Mouse (Mus musculus): Measurements from ENCODE around the gene Gmip. TPM values are rescaled to one million over a fixed set of nuclear protein-coding genes. Genes with fewer than 3 reads are reported as not detected.
A peak's percentile ranks its signal among the peaks of the same experiment; 100 is the strongest.

Gene Gmip
- polyA plus RNA-seq, 1 experiment from 2014 or later, result 31.5 TPM

GRCm38 (mm10) chr8:69847167-69848065 is 38.9 kb downstream of the Gmip start:
- Histone ChIP-seq H3K4me1 (replicated peaks) (no peaks in the 10 kb centered on the region), H3K9me3 (no peaks in the 10 kb centered on the region), H3K9ac (no peak overlapping the region), H3K36me3 (peaks cover 21% of the 10 kb centered on the region), H3K27me3 (no peaks in the 10 kb centered on the region), H3K4me3 (no peak overlapping the region), H3K27ac (no peak overlapping the region), H3K4me2 (no peak overlapping the region)
- no peak for ATAC-seq (ENCODE audit: low FRiP score)
- WGBS, result 86% methylated on average over 3 of the region's 3 CpGs

- no peak overlapping the region for H3K9ac ChIP-seq
- H3K36me3 ChIP-seq, result peaks cover 23% of the 10 kb centered on the region
- WGBS, result 92% methylated on average over 8 of the region's 8 CpGs
- ATAC-seq (ENCODE audit: low FRiP score), result no peak
- H3K4me3 ChIP-seq, result no peak overlapping the region
- no peaks in the 10 kb centered on the region for H3K27me3 ChIP-seq
- H3K4me1 ChIP-seq (replicated peaks), result no peaks in the 10 kb centered on the region
- no peaks in the 10 kb centered on the region for H3K9me3 ChIP-seq
- H3K27ac ChIP-seq, result no peak overlapping the region
- H3K4me2 ChIP-seq, result no peak overlapping the region
These were observed 40.5 kb downstream of the Gmip start for GRCm38 (mm10) chr8:69848951-69849350.

- H3K36me3 ChIP-seq, result peaks cover 23% of the 10 kb centered on the region
- WGBS, result 32% methylated on average over 3 of the region's 3 CpGs
- H3K4me2 ChIP-seq, result no peak overlapping the region
- no peaks in the 10 kb centered on the region for H3K9me3 ChIP-seq
- H3K4me3 ChIP-seq, result no peak overlapping the region
- no peak overlapping the region for H3K9ac ChIP-seq
- no peaks in the 10 kb centered on the region for H3K4me1 ChIP-seq (replicated peaks)
- no peaks in the 10 kb centered on the region for H3K27me3 ChIP-seq
- H3K27ac ChIP-seq, result no peak overlapping the region
- no peak for ATAC-seq (ENCODE audit: low FRiP score)
These were observed 41.4 kb downstream of the Gmip start for GRCm38 (mm10) chr8:69849899-69850298.

- Histone ChIP-seq H3K27ac (no peak overlapping the region), H3K9me3 (no peaks in the 10 kb centered on the region), H3K9ac (no peak overlapping the region), H3K36me3 (peaks cover 23% of the 10 kb centered on the region), H3K4me2 (no peak overlapping the region), H3K27me3 (no peaks in the 10 kb centered on the region), H3K4me3 (no peak overlapping the region), H3K4me1 (replicated peaks) (no peaks in the 10 kb centered on the region)
- no peak for ATAC-seq (ENCODE audit: low FRiP score)
- 89% methylated on average over 7 of the region's 7 CpGs for WGBS
These were observed 42.5 kb downstream of the Gmip start for GRCm38 (mm10) chr8:69850926-69851506.

- H3K27me3 ChIP-seq, result no peaks in the 10 kb centered on the region
- WGBS, result 94% methylated on average over 10 of the region's 10 CpGs
- H3K27ac ChIP-seq, result no peak overlapping the region
- peaks cover 21% of the 10 kb centered on the region for H3K36me3 ChIP-seq
- H3K4me2 ChIP-seq, result no peak overlapping the region
- no peak for ATAC-seq (ENCODE audit: low FRiP score)
- H3K4me1 ChIP-seq (replicated peaks), result no peaks in the 10 kb centered on the region
- no peaks in the 10 kb centered on the region for H3K9me3 ChIP-seq
- H3K4me3 ChIP-seq, result no peak overlapping the region
- H3K9ac ChIP-seq, result no peak overlapping the region
These were observed 45.4 kb downstream of the Gmip start for GRCm38 (mm10) chr8:69853869-69854268.

GRCm38 (mm10) chr8:69860807-69861206 is 52.3 kb downstream of the Gmip start:
- ATAC-seq (ENCODE audit: low FRiP score), result no peak
- no peak overlapping the region for H3K9ac ChIP-seq
- H3K4me1 ChIP-seq (replicated peaks), result no peaks in the 10 kb centered on the region
- no peak overlapping the region for H3K4me2 ChIP-seq
- H3K27ac ChIP-seq, result no peak overlapping the region
- WGBS, result 61% methylated on average over 4 of the region's 4 CpGs
- H3K9me3 ChIP-seq, result no peaks in the 10 kb centered on the region
- H3K36me3 ChIP-seq, result peaks cover 50% of the 10 kb centered on the region
- H3K4me3 ChIP-seq, result no peak overlapping the region
- H3K27me3 ChIP-seq, result no peaks in the 10 kb centered on the region

GRCm38 (mm10) chr8:69861251-69861650 is 52.8 kb downstream of the Gmip start:
- H3K4me3 ChIP-seq, result no peak overlapping the region
- ATAC-seq (ENCODE audit: low FRiP score), result no peak
- no peaks in the 10 kb centered on the region for H3K9me3 ChIP-seq
- no peaks in the 10 kb centered on the region for H3K27me3 ChIP-seq
- peaks cover 53% of the 10 kb centered on the region for H3K36me3 ChIP-seq
- H3K9ac ChIP-seq, result no peak overlapping the region
- WGBS, result 63% methylated on average over 2 of the region's 2 CpGs
- no peaks in the 10 kb centered on the region for H3K4me1 ChIP-seq (replicated peaks)
- H3K4me2 ChIP-seq, result no peak overlapping the region
- no peak overlapping the region for H3K27ac ChIP-seq

- H3K4me3 ChIP-seq, result no peak overlapping the region
These were observed 55.0 kb downstream of the Gmip start for GRCm38 (mm10) chr8:69863387-69864020.

GRCm38 (mm10) chr8:69864180-69864579 is 55.7 kb downstream of the Gmip start:
- Histone ChIP-seq H3K4me3 (no peak overlapping the region), H3K36me3 (peaks cover 51% of the 10 kb centered on the region), H3K9ac (no peak overlapping the region; the same call in 1 of the 2 replicates), H3K4me2 (no peak overlapping the region), H3K9me3 (no peaks in the 10 kb centered on the region), H3K27ac (no peak overlapping the region), H3K4me1 (replicated peaks) (no peaks in the 10 kb centered on the region), H3K27me3 (no peaks in the 10 kb centered on the region)
- ATAC-seq (ENCODE audit: low FRiP score), result no peak
- WGBS, result 74% methylated on average over 5 of the region's 5 CpGs

More at GRCm38 (mm10) chr8:69863387-69864020, 55.0 kb downstream of the Gmip start:
- 92% methylated on average over 5 of the region's 5 CpGs for WGBS
- Histone ChIP-seq H3K27me3 (no peaks in the 10 kb centered on the region), H3K9me3 (no peaks in the 10 kb centered on the region), H3K36me3 (peaks cover 55% of the 10 kb centered on the region), H3K4me2 (no peak overlapping the region), H3K9ac (peak overlapping the region; percentile 46; the same call in 1 of the 2 replicates), H3K27ac (no peak overlapping the region), H3K4me1 (replicated peaks) (no peaks in the 10 kb centered on the region)
- no peak for ATAC-seq (ENCODE audit: low FRiP score)

- WGBS, result 80% methylated on average over 5 of the region's 5 CpGs
- H3K4me2 ChIP-seq, result no peak overlapping the region
These were observed 59.3 kb downstream of the Gmip start for GRCm38 (mm10) chr8:69867696-69868326.

GRCm38 (mm10) chr8:69870003-69870765 is 61.7 kb downstream of the Gmip start:
- no peak overlapping the region for H3K9ac ChIP-seq
- H3K27me3 ChIP-seq, result no peaks in the 10 kb centered on the region
- no peak overlapping the region for H3K4me2 ChIP-seq
- no peak overlapping the region for H3K27ac ChIP-seq
- peaks cover 39% of the 10 kb centered on the region for H3K36me3 ChIP-seq
- ATAC-seq (ENCODE audit: low FRiP score), result no peak
- H3K9me3 ChIP-seq, result no peaks in the 10 kb centered on the region
- 91% methylated on average over 11 of the region's 11 CpGs for WGBS
- no peaks in the 10 kb centered on the region for H3K4me1 ChIP-seq (replicated peaks)
- no peak overlapping the region for H3K4me3 ChIP-seq

More at GRCm38 (mm10) chr8:69867696-69868326, 59.3 kb downstream of the Gmip start:
- no peak overlapping the region for H3K27ac ChIP-seq
- ATAC-seq (ENCODE audit: low FRiP score), result no peak
- no peaks in the 10 kb centered on the region for H3K27me3 ChIP-seq
- H3K36me3 ChIP-seq, result peaks cover 55% of the 10 kb centered on the region
- no peaks in the 10 kb centered on the region for H3K4me1 ChIP-seq (replicated peaks)
- no peak overlapping the region for H3K4me3 ChIP-seq
- H3K9me3 ChIP-seq, result no peaks in the 10 kb centered on the region
- H3K9ac ChIP-seq, result no peak overlapping the region
